8 mouse cellular contexts compared by ENCODE assay signal in the genomic region with DNA sequence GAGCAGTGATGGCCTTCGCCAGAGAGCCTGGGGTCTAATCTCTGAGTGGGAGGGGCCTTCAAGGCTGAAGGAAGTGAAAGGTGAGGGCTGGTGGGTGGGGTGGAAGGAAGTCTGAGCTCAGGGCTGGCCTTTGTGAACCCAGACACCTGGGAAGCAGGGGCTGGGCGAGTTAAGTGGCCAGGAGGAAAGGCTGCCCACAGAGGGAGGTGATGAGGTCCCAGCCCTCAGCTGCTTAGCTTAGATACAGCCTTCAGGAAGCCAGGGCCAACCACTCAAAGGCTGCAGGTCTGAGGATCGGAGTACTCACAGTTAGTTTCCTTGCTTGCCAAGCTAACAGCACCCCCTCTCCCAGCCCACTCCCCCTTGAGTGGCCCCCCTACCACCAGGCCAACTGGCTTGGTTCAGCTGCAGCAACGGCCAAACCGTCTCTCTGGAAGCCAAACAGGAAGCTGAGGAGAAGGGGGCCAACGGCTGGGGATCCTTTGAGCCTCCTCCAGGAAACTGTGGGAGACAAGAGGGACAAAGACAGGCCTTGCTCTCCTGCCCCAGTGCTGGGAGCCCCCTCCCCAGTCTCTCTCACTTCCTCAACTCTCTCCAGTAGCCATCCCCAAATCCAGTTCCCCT. TPM values are rescaled to one million over a fixed set of nuclear protein-coding genes. Genes with fewer than 3 reads are reported as not detected.
DNase-seq lines count a peak whose midpoint lies in the region; ATAC-seq lines count a peak whose summit lies in the region.

No protein-coding gene starts in this region.

- 33% methylated on average over 6 of the region's 6 CpGs for WGBS in limb, embryonic 12.5 days

- H3K27me3 ChIP-seq in limb, embryonic 12.5 days, result peaks cover 11% of the 10 kb centered on the region

- H3K9me3 ChIP-seq in limb, embryonic 12.5 days, result no peaks in the 10 kb centered on the region

- peak overlapping the region; percentile 6; the same call in 1 of the 2 replicates for H3K4me2 ChIP-seq in limb, embryonic 12.5 days

- ATAC-seq in activated CD4-positive, CD25-positive, alpha-beta regulatory T cell, adult 4 months, result peak; percentile 21
- no peak for ATAC-seq in limb, embryonic 12.5 days (ENCODE audit: insufficient number of reproducible peaks, insufficient read depth, low FRiP score, low TSS enrichment, low read depth)

- DNase-seq in layer of hippocampus, postnatal 10 days (ENCODE audit: low spot score in 2 of 2), result peak; percentile 48 to 51
- DNase-seq in layer of hippocampus, adult 8-10 months (ENCODE audit: low spot score in 2 of 2), result no peak
- DNase-seq in gastrocnemius, postnatal 14 days, result peak; percentile 26
- DNase-seq in spleen, postnatal 4 days (ENCODE audit: low spot score in 2 of 2), result peak; percentile 34 to 73
- no peak for DNase-seq in ovary, adult 18-20 months (ENCODE audit: low spot score)
- no peak for DNase-seq in adrenal gland, adult 8-10 months

- H3K4me1 ChIP-seq in limb, embryonic 12.5 days (replicated peaks), result peaks cover 38% of the 10 kb centered on the region

- H3K4me3 ChIP-seq in limb, embryonic 12.5 days (replicated peaks), result no peak overlapping the region

- H3K27ac ChIP-seq in limb, embryonic 12.5 days, result peak overlapping the region; percentile 59; the same call in 1 of the 2 replicates

- no peaks in the 10 kb centered on the region for H3K36me3 ChIP-seq in limb, embryonic 12.5 days

- intact Hi-C loops in gastrocnemius, postnatal 14 days (cut with DNase I; ENCODE audit: low total_unique reads), result no loop called here

- H3K9ac ChIP-seq in limb, embryonic 12.5 days (replicated peaks), result 0 out of 2 replicates have a peak overlapping the region, but pooled peaks have one; percentile 44

RNA-seq across cellular contexts. Expression of gene Zfp36l2, which starts 26.4 kb away (rescaled TPM):
- total RNA-seq in layer of hippocampus, postnatal 10 days (2021), result 10 to 100 TPM; 24.4 to 25.4 TPM
- total RNA-seq in layer of hippocampus, adult 8-10 months (2022), result 10 to 100 TPM; 23.9 to 30.9 (median 29.5) TPM
- polyA plus RNA-seq in activated CD4-positive, CD25-positive, alpha-beta regulatory T cell, adult 4 months (2017; shearing (Covaris generic)), result 10 to 100 TPM; 31.3 to 64.3 TPM
- total RNA-seq in gastrocnemius, postnatal 14 days (2021), result 10 to 100 TPM; 17.0 to 21.3 TPM
- 27.9 and 32.7 TPM in 2 replicates for polyA plus RNA-seq in limb, embryonic 12.5 days (2016; fragmentation: Nextera tagmentation; extraction: Ambion mirVana)
- total RNA-seq in adrenal gland, adult 8-10 months (2022), result 10 to 100 TPM; 52.8 to 74.4 (median 54.2) TPM

Comparison
In these comparisons a context has a peak if more than half of its experiments do, and no peak if none do; other contexts are left out.
1. DNase-seq: peak in layer of hippocampus, postnatal 10 days (2 of 2), gastrocnemius, postnatal 14 days (single experiment) and spleen, postnatal 4 days (2 of 2); none in layer of hippocampus, adult 8-10 months (0 of 2), ovary, adult 18-20 months (single experiment) and adrenal gland, adult 8-10 months (single experiment).